Mouse (Mus musculus) hindbrain, embryonic 12.5 days (tissue): ENCODE measurements at regions not wholly inside any gene's neighbourhood (a gene's known extent, or its start where the extent isn't known, plus 50 kb on each side); places are given as distances from the start of the nearest gene placed in this dataset.

Experiments
- ATAC-seq: fragments of 200-750 bp; cut with Nextera tagmentation; 2 replicates; pipeline ENCODE4 v1.8.0; 2017; ENCODE audit warnings: moderate TSS enrichment; ENCODE audit not compliant: low FRiP score
- H3K27ac ChIP-seq: fragments of 300-500 bp; sonication (generic); 2 replicates; pipeline ENCODE4 v1.5.1; 2016; ENCODE audit warnings: mild to moderate bottlenecking
- H3K27me3 ChIP-seq: fragments of 300-500 bp; sonication (generic); 2 replicates; pipeline ENCODE4 v1.6.1; 2016; ENCODE audit warnings: mild to moderate bottlenecking
- H3K36me3 ChIP-seq: fragments of 300-500 bp; sonication (generic); 2 replicates; pipeline ENCODE4 v1.6.1; 2016; ENCODE audit warnings: mild to moderate bottlenecking
- H3K4me1 ChIP-seq: fragments of 300-500 bp; sonication (generic); 2 replicates; pipeline ENCODE4 v1.6.1; 2016
- H3K4me2 ChIP-seq: fragments of 300-500 bp; sonication (generic); replicated peaks from 2 replicates; pipeline ENCODE4 v1.6.1; 2016; ENCODE audit warnings: mild to moderate bottlenecking
- H3K4me3 ChIP-seq: fragments of 300-500 bp; sonication (generic); 2 replicates; pipeline ENCODE4 v1.5.1; 2016; ENCODE audit warnings: mild to moderate bottlenecking
- H3K9ac ChIP-seq: fragments of 300-500 bp; sonication (generic); 2 replicates; pipeline ENCODE4 v1.6.1; 2016; ENCODE audit warnings: mild to moderate bottlenecking, moderate library complexity
- H3K9me3 ChIP-seq: fragments of 300-500 bp; sonication (generic); replicated peaks from 2 replicates; pipeline ENCODE4 v1.6.1; 2016; ENCODE audit warnings: mild to moderate bottlenecking
- WGBS: fragments of 180-500 bp; shearing (Covaris S2); methylation state at CpG from one replicate; pipeline ENCODE4 v1.1.7; 2016; 5-methylcytosine and 5-hydroxymethylcytosine counted together

DNA sequence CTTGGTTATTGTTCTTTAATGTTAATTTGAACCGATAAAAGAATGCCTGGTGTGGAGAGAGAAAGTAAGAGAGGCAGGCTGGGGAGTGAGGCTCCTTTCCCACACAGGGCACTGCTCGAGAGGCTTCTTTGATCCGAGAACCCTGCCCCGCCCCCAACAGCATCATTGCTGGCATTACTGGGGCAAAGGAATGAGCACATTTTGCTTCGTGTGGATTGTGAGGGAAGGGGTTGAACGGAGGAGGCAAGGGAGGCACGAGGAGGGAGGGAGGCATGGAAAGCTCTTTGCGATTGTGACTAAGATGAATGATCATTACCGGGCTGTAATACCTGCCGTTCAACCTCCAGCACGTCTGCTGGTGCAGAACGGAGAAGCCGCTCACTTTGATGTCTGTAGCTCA, 178.2 kb upstream of the Gypa start:
- Histone ChIP-seq H3K4me3 (peak overlapping the region; percentile 20), H3K9ac (peak overlapping the region; percentile 33; the same call in 1 of the 2 replicates), H3K27me3 (peaks cover 9% of the 10 kb centered on the region; the same call in 1 of the 2 replicates), H3K36me3 (no peaks in the 10 kb centered on the region), H3K27ac (peak overlapping the region; percentile 60), H3K4me1 (peaks cover 20% of the 10 kb centered on the region), H3K9me3 (no peaks in the 10 kb centered on the region), H3K4me2 (peak overlapping the region; percentile 52)
- 1% methylated on average over 13 of the region's 13 CpGs for WGBS
- ATAC-seq: peak; percentile 90

DNA sequence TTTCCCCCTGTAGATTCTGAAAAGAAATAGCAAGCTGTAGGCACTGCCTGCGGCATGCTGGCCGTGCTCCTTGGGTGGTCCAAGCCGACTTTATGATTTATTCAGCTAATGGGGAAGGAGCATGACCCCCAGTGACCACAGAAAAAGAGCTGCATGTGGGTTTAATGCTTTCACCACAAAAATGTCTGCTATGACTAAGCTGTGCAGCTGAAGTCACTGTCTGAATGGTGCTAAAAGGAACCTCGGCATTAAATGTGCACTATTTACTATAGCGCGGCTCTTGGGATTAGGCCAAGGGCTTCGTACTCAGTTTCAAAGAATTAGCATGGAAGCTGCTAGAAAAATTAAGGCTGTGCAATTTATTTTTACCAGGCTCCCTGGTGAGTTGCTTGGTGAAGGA, 178.8 kb upstream of the Gypa start:
- 4% methylated on average over 7 of the region's 7 CpGs for WGBS

DNA sequence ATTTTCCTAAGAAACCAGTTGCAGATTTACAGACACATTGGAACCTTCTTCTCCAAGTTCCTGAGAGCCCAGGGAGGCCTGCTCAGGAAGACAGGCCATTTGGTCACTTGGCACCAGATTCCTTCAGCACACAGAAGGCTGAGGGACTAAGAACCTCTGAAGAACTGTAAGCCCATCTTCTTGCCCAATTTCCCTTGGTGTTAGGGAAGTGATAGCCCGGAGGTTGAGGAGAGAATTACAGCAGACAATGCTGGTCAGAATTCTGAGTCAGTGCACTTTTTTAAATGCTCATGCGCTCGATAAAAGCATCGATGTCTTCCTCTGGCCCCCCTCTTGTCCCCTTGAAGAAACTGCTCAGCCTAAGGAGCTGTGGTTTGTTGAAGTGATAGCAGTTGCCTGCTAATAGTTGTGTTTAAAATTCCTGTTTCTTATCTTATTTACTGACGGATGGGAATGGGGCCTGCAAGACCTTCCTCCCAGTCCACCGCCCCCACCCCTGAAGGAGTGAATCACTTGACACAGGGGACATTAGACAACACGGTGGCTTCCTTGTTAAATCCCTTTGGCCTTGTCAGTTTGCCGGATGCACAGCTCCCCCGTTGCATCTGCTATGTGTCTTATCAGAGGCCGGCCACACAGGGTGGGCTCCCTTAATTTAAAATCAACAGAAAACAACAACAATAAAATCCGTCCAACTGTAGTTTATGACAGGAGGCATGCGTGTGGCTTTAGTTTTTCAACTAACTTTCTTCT, 179.5 kb upstream of the Gypa start:
- no peak overlapping the region for H3K27ac ChIP-seq
- no peak overlapping the region for H3K4me3 ChIP-seq
- no peak for ATAC-seq
- H3K36me3 ChIP-seq: no peaks in the 10 kb centered on the region
- H3K4me1 ChIP-seq: peaks cover 20% of the 10 kb centered on the region
- no peak overlapping the region for H3K9ac ChIP-seq
- no peak overlapping the region for H3K4me2 ChIP-seq
- 30% methylated on average over 12 of the region's 12 CpGs for WGBS
- no peaks in the 10 kb centered on the region for H3K9me3 ChIP-seq
- peaks cover 9% of the 10 kb centered on the region; the same call in 1 of the 2 replicates for H3K27me3 ChIP-seq

More for the DNA sequence above, 178.8 kb upstream of the Gypa start:
- peak overlapping the region; percentile 52 for H3K4me2 ChIP-seq
- 0 out of 2 replicates have a peak overlapping the region, but pooled peaks have one; percentile 33 for H3K9ac ChIP-seq
- H3K4me1 ChIP-seq: peaks cover 20% of the 10 kb centered on the region
- peak overlapping the region; percentile 20; the same call in 1 of the 2 replicates for H3K4me3 ChIP-seq
- H3K27ac ChIP-seq: peak overlapping the region; percentile 60
- H3K9me3 ChIP-seq: no peaks in the 10 kb centered on the region
- H3K27me3 ChIP-seq: peaks cover 9% of the 10 kb centered on the region; the same call in 1 of the 2 replicates
- no peaks in the 10 kb centered on the region for H3K36me3 ChIP-seq
- ATAC-seq: peak; percentile 83

DNA sequence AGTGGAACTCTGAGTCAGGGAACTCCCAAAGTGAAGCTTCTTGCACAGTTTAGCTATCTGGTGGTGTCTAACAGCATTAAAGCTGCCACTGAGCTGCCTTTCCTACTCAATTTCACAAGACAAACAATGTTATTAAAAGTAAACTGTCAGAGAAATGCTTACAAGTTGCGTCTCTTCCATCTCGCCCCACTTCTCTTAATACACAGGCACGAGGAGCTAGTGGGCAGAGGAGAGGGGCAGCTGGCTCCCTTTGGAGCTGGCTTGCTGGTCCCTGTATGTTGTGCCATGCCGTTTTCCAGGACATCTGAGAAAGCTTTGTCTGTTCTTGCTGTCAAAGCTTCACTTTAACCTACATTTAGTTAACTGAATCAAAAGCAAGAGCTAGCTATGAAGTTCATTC, 185.8 kb upstream of the Gypa start:
- ATAC-seq: no peak
- Histone ChIP-seq H3K9ac (no peak overlapping the region), H3K9me3 (no peaks in the 10 kb centered on the region), H3K4me1 (no peaks in the 10 kb centered on the region), H3K27me3 (peaks cover 5% of the 10 kb centered on the region; the same call in 1 of the 2 replicates), H3K27ac (no peak overlapping the region), H3K4me3 (no peak overlapping the region), H3K36me3 (no peaks in the 10 kb centered on the region), H3K4me2 (no peak overlapping the region)
- WGBS: 69% methylated on average over 4 of the region's 4 CpGs

DNA sequence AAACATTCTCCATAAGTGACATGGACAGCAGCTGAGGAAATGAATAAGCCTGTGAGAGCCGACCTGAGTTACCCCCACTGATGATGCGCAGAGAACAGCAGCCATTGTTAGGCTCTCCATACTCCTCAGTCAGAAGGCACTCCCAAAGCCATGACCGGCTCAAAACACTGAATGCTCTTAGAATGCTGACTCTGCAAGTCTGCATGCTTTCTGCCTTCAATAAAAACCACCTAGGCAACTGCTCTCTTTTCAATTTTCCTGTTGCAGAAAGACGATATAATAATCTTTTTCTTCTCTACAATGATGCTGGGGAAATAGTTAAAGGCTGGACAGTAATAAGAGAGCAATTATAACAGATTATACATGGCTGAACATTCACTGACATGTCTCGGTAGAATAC, 195.0 kb upstream of the Gypa start:
- WGBS: 64% methylated on average over 5 of the region's 5 CpGs
- no peak for ATAC-seq

DNA sequence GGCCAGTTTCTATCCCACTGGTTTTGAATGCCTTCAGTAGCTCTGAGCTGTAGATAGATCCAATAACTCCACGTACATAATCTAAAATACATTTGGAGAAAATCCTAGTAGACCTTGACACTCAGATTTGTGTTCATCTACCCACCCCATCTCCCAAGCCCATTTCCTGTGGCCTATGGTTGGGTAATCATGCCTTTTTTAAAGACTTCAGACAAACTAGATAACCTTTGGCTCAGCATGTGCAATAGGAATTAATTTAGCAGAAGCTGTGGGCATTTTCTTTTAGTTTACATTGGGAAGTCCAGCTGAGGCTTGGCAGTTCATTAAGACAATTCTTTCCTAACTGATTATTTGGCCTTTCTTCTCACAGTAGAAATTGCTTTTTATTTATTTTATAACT, 203.3 kb upstream of the Gypa start:
- ATAC-seq: no peak
- Histone ChIP-seq H3K9ac (no peak overlapping the region), H3K36me3 (no peaks in the 10 kb centered on the region), H3K9me3 (no peaks in the 10 kb centered on the region), H3K4me1 (no peaks in the 10 kb centered on the region), H3K27me3 (no peaks in the 10 kb centered on the region), H3K4me3 (no peak overlapping the region), H3K27ac (no peak overlapping the region), H3K4me2 (no peak overlapping the region)
- WGBS: 81% methylated on average over 1 of the region's 1 CpGs

More for the DNA sequence above, 195.0 kb upstream of the Gypa start:
- no peaks in the 10 kb centered on the region for H3K9me3 ChIP-seq
- no peak overlapping the region for H3K9ac ChIP-seq
- no peaks in the 10 kb centered on the region for H3K27me3 ChIP-seq
- no peak overlapping the region for H3K4me3 ChIP-seq
- no peaks in the 10 kb centered on the region for H3K36me3 ChIP-seq
- H3K27ac ChIP-seq: no peak overlapping the region
- no peaks in the 10 kb centered on the region for H3K4me1 ChIP-seq
- H3K4me2 ChIP-seq: no peak overlapping the region

DNA sequence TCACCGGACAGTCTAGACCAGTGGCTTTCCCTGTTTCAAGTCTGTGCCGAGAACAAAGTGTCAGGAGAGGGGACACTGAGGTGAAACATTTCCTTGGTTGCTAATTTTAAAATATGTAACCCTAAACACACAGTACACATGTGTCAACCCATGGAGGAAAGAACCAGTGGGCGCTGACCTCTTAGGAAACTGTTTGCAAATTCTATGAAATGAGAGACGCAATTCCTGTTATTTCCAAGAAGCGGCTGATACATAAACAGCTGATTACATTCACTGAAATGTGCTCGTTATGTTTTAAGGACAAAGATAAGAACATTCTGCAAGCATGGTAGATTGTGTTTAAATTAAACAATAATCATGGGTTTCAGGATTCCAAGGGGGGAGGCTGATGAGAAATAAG, 204.3 kb upstream of the Gypa start:
- Histone ChIP-seq H3K27me3 (no peaks in the 10 kb centered on the region), H3K4me1 (no peaks in the 10 kb centered on the region), H3K4me2 (no peak overlapping the region), H3K36me3 (no peaks in the 10 kb centered on the region), H3K4me3 (no peak overlapping the region), H3K9ac (no peak overlapping the region), H3K27ac (no peak overlapping the region), H3K9me3 (no peaks in the 10 kb centered on the region)
- ATAC-seq: no peak
- WGBS: 90% methylated on average over 6 of the region's 6 CpGs

DNA sequence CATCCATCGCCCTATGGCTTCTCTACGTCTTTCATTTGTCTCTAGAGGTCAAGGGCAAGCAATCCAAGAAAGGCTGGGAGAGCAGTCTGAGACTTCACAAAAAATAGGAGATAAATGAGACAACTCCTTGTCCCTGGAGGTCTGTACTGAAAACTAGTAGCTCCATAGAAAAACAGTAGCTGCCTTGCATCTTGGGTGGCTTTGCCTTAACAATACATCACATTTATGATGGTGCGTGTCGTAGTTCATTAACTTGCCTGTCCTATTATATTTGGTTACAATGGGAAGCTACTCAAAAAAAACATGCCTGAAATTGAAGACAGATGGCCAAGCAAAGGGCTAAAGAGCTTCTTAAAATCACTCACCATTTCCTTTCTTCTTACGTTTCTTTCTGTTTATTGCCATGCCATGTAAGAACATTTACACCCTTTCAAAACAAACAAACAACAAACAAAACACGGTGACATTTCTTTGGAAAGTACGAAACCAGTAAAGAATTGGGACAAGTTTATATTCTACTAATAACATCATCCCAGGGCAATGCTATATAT, 211.2 kb upstream of the Hhip start:
- H3K4me1 ChIP-seq: no peaks in the 10 kb centered on the region
- no peaks in the 10 kb centered on the region; the same call in 1 of the 2 replicates for H3K27me3 ChIP-seq
- 55% methylated on average over 7 of the region's 7 CpGs for WGBS
- no peak overlapping the region for H3K4me3 ChIP-seq
- H3K36me3 ChIP-seq: no peaks in the 10 kb centered on the region
- no peaks in the 10 kb centered on the region for H3K9me3 ChIP-seq
- no peak for ATAC-seq
- no peak overlapping the region for H3K4me2 ChIP-seq
- H3K9ac ChIP-seq: no peak overlapping the region
- no peak overlapping the region for H3K27ac ChIP-seq

DNA sequence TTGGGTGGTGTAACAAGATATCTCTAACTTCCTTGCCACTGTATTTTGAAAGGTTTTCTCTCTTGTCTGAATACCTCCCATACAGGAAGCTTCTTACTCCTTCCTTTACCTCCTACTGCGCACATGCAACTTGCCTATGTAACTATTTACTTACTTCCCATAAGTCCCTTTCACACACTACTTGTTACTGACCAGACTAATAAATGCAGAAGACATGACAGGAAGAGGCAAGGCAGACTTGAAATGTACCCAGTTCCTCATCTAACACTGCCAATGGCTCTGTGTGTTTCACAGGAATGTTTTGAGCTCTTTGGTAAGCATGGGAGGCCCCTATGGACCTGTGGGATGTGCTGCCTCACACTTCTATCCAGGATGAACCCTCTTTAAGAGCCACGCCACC, 207.1 kb upstream of the Hhip start:
- H3K9ac ChIP-seq: no peak overlapping the region
- 85% methylated on average over 2 of the region's 2 CpGs for WGBS

DNA sequence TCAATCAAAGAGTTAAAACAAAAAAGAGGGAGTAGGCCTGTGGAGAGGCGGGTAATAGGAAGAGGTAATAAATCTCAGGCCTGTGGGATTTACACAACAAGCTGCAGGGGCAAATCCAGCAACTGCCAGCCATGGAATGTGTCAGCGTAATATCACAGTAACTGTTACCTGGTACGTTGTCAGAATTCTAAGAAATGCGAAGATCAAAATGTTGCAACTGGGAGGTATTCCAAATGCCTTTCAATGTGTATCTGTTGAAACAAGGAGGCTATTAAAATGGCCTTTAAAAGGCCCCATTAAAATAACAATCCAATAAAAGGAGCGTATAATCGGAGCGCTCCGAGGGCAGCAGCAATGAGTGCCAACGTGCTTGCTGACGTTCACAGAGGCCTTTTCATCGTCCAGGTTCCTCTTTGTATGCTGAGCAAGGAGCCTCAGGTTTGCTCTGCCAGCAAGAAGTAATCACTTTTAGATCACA, 205.7 kb upstream of the Hhip start:
- Histone ChIP-seq H3K4me2 (no peak overlapping the region), H3K4me3 (no peak overlapping the region), H3K27me3 (no peaks in the 10 kb centered on the region; the same call in 1 of the 2 replicates), H3K4me1 (no peaks in the 10 kb centered on the region), H3K36me3 (no peaks in the 10 kb centered on the region), H3K27ac (no peak overlapping the region), H3K9me3 (no peaks in the 10 kb centered on the region), H3K9ac (no peak overlapping the region)
- ATAC-seq: 0 out of 2 replicates have a peak, but pooled peaks have one; percentile 52
- WGBS: 44% methylated on average over 11 of the region's 11 CpGs

More for the DNA sequence above, 207.1 kb upstream of the Hhip start:
- H3K4me3 ChIP-seq: no peak overlapping the region
- H3K36me3 ChIP-seq: no peaks in the 10 kb centered on the region
- no peaks in the 10 kb centered on the region; the same call in 1 of the 2 replicates for H3K27me3 ChIP-seq
- no peaks in the 10 kb centered on the region for H3K4me1 ChIP-seq
- no peak overlapping the region for H3K4me2 ChIP-seq
- no peak for ATAC-seq
- H3K27ac ChIP-seq: no peak overlapping the region
- H3K9me3 ChIP-seq: no peaks in the 10 kb centered on the region

DNA sequence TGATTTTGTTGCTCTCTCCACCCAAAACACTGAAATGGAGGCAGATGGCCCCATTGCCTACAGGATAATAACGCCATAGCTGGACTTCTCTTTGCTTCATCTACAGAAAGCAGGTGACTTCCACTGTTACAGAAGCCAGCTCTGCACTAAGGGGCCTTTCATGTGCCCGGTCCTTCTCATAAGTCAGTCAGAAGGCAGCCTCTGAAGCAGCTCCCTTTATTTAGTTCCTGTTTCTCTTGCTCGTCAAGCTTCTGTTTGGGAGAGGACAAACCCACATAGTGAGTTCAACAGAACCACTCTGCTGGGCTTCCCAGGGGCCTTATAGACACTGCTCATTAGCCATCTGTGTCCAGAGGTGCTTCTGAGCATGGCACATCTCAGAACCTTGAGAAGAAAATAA, 205.1 kb upstream of the Hhip start:
- H3K9me3 ChIP-seq: no peaks in the 10 kb centered on the region
- H3K4me2 ChIP-seq: no peak overlapping the region
- ATAC-seq: no peak
- no peak overlapping the region for H3K27ac ChIP-seq
- H3K27me3 ChIP-seq: no peaks in the 10 kb centered on the region; the same call in 1 of the 2 replicates
- WGBS: 79% methylated on average over 3 of the region's 3 CpGs
- H3K4me1 ChIP-seq: no peaks in the 10 kb centered on the region
- no peaks in the 10 kb centered on the region for H3K36me3 ChIP-seq
- H3K4me3 ChIP-seq: no peak overlapping the region
- H3K9ac ChIP-seq: no peak overlapping the region

DNA sequence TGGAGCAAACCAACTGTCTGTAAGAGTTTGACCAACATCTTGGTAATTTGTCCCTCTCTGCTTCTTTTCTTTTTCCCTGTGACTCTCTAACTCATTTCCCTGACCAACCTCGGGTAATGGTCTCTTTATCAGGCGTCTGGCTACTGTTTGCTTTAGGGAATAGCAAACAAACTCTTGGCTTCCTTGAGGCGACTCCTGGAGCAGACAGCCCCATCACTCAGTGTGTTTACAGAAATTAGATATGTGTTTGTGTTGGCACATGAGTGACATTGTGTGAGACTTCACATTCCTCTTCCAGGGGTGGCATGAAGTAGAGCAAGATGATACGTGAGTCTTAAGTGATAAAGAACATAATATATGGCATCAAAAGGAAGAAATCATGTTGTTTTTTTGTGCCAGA, 195.7 kb upstream of the Hhip start:
- no peak for ATAC-seq
- no peaks in the 10 kb centered on the region for H3K9me3 ChIP-seq
- no peaks in the 10 kb centered on the region for H3K27me3 ChIP-seq
- H3K4me2 ChIP-seq: no peak overlapping the region
- no peaks in the 10 kb centered on the region for H3K4me1 ChIP-seq
- H3K9ac ChIP-seq: no peak overlapping the region
- H3K4me3 ChIP-seq: no peak overlapping the region
- WGBS: 64% methylated on average over 4 of the region's 4 CpGs
- no peaks in the 10 kb centered on the region for H3K36me3 ChIP-seq
- no peak overlapping the region for H3K27ac ChIP-seq
